Mouse (Mus musculus): ENCODE measurements at regions not wholly inside any gene's neighbourhood (a gene's known extent, or its start where the extent isn't known, plus 50 kb on each side); places are given as distances from the start of the nearest gene placed in this dataset.

DNA sequence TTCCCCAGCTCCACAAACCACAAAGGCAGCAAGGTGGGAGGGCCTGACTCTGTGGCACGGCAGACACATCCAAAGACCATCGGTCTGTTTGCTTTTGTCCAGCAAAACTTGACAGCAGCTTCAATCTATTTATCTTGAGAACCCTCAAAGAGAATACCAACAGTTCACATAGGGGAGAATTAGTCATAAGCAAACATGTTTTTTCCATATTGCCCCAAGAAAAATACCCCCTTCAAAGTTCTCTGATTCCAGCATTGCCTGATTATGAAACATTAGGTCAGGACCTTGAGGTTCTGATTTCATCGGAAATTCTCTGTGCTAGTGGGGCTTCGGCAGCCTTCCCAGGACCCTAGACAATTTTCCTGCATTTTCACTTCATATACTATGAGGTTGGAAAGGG lies 348.4 kb upstream of the Trib2 start:
- TF ChIP-seq CTCF (IDR thresholded peaks at IDR 0.05; ENCODE audit: low read depth, low read length) (no peak), POLR2A (IDR thresholded peaks at IDR 0.05; ENCODE audit: borderline replicate concordance, low read depth, low read length) (no peak)
